Mouse (Mus musculus): ENCODE data around the gene Bud13.

DNA sequence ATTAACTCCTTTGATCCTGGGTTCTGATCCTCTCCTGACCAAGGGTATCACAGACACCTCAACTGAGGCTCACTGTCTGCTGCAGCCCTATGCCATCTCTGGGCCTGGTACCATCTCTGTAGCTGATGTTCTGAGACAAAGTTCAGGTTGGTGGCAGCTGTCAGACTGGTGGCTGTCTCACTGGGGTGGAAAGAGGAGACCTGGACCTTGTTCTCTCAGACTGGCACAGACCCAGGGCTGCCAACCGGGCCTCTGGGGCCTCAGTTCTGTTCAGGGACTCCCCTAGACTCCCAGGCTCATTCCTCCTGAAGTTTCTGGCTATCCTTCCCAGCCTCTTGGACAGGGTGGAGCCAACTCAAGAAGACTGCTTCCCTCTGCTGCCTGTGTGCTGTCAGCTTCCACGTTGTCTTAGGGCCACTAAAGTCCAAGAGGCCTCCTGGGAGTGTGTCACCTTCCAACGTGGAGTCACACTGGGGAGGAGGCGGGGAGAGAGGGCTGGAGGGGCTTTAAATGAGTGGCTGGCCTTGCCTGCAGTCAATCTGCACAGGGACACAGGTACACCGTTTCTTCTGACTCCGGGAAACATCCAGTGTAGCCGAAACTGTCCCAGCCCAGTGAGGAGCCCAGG lies 42.2 kb upstream of the Bud13 start, which contains the start of gene Apoa4:
- TF ChIP-seq POLR2A (IDR thresholded peaks at IDR 0.05; ENCODE audit: borderline replicate concordance, extremely low read depth, low read depth, low read length) (no peak), CTCF (IDR thresholded peaks at IDR 0.05; ENCODE audit: insufficient read depth, low read length) (no peak)
